Mouse (Mus musculus): Measurements from ENCODE around the gene Gp9.

Gp9 gene

DNA sequence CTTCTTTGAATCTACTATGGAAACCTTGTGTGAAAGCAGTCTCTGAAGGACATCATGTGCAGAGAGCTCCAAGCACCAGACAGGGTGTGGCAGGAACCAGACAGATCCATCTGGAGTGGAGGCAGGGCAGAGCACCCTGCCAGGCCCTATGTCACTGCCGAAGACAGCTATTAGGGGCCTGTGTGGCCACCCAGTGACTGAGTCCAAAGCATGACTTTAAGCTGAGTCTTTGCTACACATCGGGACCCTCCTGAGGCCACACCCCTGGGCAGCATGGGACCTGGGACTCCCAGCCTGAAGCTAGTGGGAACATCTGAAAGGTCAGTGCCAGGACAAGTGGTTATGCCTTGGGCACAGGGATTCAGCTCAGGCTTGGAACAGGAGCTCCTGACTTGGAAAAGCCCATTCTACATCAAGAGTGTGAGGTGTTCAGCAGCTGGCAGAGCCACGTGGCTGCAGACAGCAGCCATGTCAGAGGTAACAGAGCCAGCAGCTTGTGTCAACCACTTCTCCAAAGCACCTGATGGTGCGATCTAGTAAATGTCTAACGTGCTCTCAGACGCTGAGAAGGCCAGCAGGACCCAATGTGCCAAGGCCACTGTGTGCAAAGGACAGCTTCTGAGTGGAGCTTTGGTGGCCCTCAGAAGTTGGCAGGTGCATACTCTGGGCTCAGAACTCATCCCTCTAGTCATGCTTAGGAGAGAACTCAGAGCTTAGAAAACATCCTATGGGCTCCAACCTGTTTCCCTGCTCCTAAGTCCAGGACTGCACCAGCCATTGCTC is 9.4 kb downstream of the Gp9 start:
- peak; percentile 26 for DNase-seq (ENCODE audit: low spot score in 2 of 2)

- DNase-seq (ENCODE audit: low spot score in 2 of 2): peak in 1 of 2 experiments; percentile 18
Observed at GRCm38 (mm10) chr6:87788266-87788895, 10.5 kb downstream of the Gp9 start.

DNA sequence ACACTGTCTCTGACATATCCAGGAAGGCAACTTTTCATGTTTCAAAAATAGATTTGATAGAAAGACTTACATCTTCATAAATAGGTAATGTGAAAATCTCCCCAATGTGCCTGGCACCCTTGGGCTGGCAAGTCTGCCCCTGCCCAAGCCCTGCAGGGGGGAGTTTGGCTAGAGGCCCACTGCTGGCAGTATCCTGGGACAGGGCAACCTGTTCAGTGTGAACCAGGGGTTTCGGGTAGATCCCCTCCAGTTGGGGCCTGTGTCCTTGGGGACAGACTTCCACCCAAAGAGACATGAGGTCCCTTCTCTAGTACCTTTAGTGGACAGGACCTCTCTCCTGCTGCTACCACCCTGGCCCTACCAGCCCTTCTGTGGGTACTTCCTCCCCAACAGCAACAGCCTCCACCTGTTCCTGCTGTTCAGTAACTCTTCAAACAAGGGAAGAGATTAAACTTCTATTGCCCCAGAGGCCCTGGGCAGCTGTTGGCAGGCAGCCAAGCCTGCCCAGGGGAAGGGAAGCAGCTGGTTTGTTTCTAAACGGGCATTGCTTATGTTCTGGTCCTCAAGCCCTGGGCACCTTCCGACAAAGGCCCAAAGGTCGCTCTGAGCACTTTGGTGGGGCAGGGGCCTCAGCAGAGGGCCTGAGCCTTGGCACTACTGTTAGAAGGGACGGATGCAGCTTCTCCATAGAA is 11.2 kb downstream of the Gp9 start:
- DNase-seq (ENCODE audit: low spot score in 2 of 2): peak; percentile 65 to 69

GRCm38 (mm10) chr6:87789791-87790190 is 11.9 kb downstream of the Gp9 start:
- DNase-seq (ENCODE audit: low spot score in 2 of 2): peak; percentile 38 to 44

DNA sequence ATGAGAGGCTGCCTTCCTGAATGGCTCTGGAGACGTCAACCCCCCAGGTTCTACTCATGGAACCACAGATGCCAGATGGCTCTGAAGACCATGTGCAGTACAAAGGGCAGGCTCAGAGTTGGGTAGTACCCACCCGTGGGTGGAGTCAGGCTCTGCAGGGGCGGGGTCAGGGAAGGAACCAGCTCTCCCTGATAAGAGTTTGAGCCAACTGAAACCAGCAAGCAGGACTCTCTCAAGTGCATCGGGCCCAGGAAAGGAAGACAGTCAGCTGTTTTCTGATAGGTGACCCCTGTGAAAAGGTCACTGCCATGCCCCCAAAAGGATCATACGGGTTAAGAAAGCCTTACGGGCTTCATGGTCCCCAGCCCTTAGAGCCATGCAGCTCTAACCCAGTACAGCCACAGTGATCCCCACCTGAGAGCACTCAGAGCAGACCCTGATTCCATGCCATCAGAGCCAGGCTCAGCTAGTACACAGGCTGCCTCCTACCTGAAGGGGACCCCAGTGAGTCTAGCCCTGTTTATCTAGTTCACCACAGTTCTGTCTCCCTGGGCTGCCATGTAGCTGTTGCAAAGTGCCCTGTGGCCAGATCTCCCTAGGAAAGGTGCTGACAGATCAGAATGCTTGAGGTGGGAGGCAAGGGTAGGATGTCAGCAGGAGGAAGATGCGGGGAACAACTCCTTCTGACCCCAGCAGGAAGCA is 13.1 kb downstream of the Gp9 start:
- peak; percentile 84 to 95 for DNase-seq (ENCODE audit: low spot score in 2 of 2)

- peak in 1 of 2 experiments; percentile 14 for DNase-seq (ENCODE audit: low spot score in 2 of 2)
Observed at GRCm38 (mm10) chr6:87791826-87792225, 14.0 kb downstream of the Gp9 start.

DNA sequence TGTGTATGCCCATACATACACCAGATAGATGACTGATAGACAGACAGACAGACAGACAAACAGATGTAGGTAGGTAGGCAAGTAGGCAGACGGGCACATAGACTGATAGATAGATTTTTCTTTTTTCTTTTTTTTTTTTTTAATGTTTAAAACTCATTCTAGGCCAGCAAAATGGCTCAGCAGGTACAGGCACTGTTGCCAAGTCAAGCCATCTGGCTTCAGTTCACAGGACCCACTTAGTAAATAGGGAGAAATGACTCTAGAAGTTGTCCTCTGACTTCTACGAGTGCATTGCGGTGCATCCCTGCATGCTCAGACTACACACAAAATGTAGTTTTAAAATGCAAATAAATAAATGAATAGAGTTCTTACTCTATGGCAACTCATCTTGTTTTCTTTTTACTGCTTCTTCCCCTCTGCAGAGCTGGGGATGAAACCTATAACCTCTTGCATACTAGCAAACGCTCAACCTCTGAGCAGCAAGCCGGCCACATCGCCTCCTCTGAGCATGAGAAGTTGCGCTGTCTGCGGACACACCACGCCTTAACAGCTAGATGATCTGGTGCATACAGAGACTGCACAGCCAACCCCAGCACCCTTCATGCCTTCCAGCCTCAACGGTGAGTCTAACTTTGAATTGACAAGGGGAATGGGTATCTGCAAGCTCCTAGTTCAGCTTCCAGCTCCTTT is 16.1 kb downstream of the Gp9 start:
- DNase-seq (ENCODE audit: low spot score in 2 of 2): no peak

- DNase-seq (ENCODE audit: low spot score in 2 of 2): no peak
Observed at GRCm38 (mm10) chr6:87795385-87796150, 17.7 kb downstream of the Gp9 start.

- DNase-seq (ENCODE audit: low spot score in 2 of 2): no peak
Observed at GRCm38 (mm10) chr6:87796251-87796880, 18.5 kb downstream of the Gp9 start.

- no peak for DNase-seq (ENCODE audit: low spot score in 2 of 2)
Observed at GRCm38 (mm10) chr6:87797321-87797720, 19.4 kb downstream of the Gp9 start.

GRCm38 (mm10) chr6:87799576-87799975 is 21.7 kb downstream of the Gp9 start:
- peak in 1 of 2 experiments; percentile 14 for DNase-seq (ENCODE audit: low spot score in 2 of 2)

- DNase-seq (ENCODE audit: low spot score in 2 of 2): no peak
Observed at GRCm38 (mm10) chr6:87802462-87802861, 24.6 kb downstream of the Gp9 start.

GRCm38 (mm10) chr6:87804036-87804435 is 26.2 kb downstream of the Gp9 start:
- no peak for DNase-seq (ENCODE audit: low spot score in 2 of 2)

DNA sequence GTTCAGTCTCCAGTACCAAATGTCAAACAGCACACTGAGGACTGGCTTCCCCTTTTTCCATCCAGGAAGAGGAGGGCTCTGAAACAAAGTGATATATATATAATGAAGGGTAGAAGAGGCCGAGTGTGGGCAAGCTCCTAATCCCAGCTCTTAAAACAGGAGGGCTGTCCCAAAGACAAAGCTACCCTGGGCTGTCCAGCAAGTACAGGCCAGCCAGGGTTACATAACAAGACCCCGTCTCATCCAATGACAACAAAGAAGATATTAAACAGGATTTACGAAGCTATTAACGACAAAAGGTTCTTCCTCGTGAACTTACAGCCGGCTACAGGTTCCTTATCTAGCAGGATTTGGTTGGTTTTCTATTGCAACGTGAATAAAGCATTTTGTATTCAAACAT is 27.0 kb downstream of the Gp9 start:
- no peak for DNase-seq (ENCODE audit: low spot score in 2 of 2)

DNA sequence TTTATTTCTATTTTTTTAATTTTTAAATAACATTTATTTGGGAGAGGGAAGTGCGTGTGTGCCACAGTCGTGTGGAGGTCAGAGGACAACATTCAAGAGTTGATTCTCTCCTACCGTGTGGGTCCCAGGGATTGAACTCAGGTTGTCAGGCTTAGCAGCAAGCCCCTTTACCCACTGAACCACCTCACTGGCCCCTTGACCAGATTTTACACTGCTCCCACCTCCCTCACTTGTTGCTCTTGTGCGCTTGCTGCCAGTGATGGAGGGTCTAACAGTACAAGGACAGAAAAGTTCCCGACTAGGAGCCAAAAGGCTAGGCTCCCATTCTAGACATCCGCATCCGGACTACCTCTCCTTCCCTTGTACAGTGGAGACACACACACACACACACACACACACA is 27.6 kb downstream of the Gp9 start:
- no peak for DNase-seq (ENCODE audit: low spot score in 2 of 2)

GRCm38 (mm10) chr6:87806028-87806427 is 28.2 kb downstream of the Gp9 start:
- DNase-seq (ENCODE audit: low spot score in 2 of 2): no peak

DNA sequence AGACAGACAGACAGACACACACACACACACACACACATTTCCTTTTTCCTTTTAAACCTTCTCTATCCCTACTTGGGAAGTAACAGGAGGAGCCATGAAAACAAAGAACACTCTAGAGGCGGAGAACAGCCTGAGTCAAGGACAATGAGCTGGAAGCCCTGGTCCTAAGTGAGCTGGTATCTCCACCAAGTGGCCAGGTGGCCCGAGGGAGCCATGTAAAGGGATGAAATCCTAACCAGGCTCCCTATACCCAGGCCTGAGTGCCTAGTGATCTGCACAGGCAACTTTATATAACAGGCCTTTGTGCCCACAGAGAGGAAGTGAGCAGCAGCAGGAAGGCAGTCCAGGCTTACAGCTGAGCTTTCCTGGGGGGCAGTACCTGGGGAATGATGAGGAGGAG is 29.0 kb downstream of the Gp9 start:
- peak in 1 of 2 experiments; percentile 24 for DNase-seq (ENCODE audit: low spot score in 2 of 2)

DNA sequence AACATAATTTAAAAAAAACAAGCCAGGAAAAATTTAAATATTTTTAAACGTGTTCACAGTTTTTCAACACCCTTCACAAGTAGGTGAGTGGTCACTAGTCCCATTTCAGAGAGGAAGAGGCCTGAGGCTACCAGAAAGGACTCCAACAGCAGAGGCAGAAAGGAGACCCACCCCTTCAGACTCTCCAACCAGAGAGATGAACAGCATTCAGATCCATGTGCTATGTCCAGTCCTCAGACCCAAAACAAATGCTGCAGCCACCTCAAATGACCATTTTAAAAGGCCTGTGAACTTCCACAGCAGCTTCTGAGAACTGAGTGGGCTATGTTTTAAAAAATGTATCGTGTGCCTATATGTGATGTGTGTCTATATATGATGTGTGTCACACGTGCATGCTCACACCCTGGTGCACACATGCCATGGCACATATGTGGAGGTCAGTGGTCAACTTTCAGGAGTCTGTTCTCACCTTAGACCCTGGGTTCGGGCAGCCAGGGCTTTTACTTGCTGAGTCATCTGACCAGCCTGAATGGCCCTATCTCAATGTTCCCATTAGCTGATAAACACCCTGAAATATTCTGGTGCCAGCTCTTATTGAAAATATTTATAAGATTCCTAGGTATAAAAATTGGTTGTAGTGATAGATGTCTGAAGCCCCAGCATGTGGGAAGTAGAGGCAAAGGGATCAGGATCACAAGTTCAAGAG is 30.0 kb downstream of the Gp9 start:
- DNase-seq (ENCODE audit: low spot score in 2 of 2): peak in 1 of 2 experiments; percentile 43

DNA sequence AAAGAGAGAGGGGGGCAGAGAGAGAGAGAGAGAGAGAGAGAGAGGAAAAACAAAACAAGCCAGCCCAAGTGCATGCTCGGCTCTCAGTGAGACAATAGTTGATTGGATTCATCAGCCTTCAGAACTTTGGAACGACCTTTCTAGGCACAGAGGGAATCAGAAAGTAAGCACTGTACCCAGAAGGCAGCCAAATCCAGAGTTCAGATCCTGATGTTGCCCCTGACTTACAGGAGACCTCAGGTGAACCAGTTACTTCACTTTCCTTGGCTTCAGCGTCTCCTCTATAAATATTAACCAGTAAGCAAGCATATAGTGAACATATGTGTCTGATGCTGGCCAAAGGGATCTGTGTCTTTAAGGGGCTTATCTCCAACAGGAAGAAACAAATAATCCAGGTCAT is 30.6 kb downstream of the Gp9 start:
- DNase-seq (ENCODE audit: low spot score in 2 of 2): peak in 1 of 2 experiments; percentile 28

DNA sequence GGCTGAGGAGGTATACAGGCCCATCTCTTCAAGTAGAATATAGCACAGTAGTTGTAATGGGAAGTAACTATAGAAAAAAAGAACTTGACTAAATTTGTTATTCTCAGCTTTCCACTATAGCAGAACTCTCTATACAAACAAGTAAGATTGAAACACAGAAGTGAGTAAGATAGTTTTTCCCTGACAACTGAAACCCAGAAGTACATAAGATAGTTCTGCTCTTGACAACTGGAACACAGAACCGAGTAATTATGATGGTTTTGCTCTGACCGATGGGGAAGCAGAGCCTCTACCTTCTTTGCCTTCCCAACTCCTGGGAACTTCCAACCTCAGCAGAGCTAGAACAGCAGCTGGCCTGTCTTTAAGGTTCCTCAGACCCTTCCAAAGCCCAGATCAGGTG is 31.3 kb downstream of the Gp9 start:
- DNase-seq (ENCODE audit: low spot score in 2 of 2): no peak
